Mouse (Mus musculus) monocyte, adult 5-6 weeks (primary cell): Measurements from ENCODE around the gene 1810010D01Rik. TPM values are rescaled to one million over a fixed set of nuclear protein-coding genes. Genes with fewer than 3 reads are reported as not detected.
A peak's percentile ranks its signal among the peaks of the same experiment; 100 is the strongest.

Experiments used
- ATAC-seq: fragments of 153-309, 156-312 bp; replicated peaks from 2 replicates; pipeline ENCODE4 v1.8.0; 2017; ENCODE audit warnings: mild to moderate bottlenecking; ENCODE audit not compliant: low TSS enrichment, insufficient number of reproducible peaks, severe bottlenecking, poor library complexity, low FRiP score
- total RNA-seq: library from RNA; stranded (forward); fragments of 200-1000, 200-491, 200-594 nt; gene quantifications from 3 replicates; pipeline ENCODE4 v1.2.3, GENCODE M21; 2017

Gene 1810010D01Rik
- 1.1 to 3.8 TPM in 2 of 3 replicates, not detected in the other for total RNA-seq

GRCm38 (mm10) chr7:145208006-145208405 is at the start of gene 1810010D01Rik:
1810010D01Rik (minus strand) TSS chr7:145208119.
- no peak for ATAC-seq

GRCm38 (mm10) chr7:145256092-145256491 is 48.2 kb upstream of the 1810010D01Rik start:
- no peak for ATAC-seq

GRCm38 (mm10) chr7:145253986-145254630 is 46.2 kb upstream of the 1810010D01Rik start:
- ATAC-seq, result no peak

GRCm38 (mm10) chr7:145252715-145253476 is 45.0 kb upstream of the 1810010D01Rik start:
- ATAC-seq, result peak; percentile 41; the same call in 1 of the 2 replicates

GRCm38 (mm10) chr7:145250225-145250624 is 42.3 kb upstream of the 1810010D01Rik start:
- ATAC-seq, result no peak

- no peak for ATAC-seq
These were observed 41.0 kb upstream of the 1810010D01Rik start for GRCm38 (mm10) chr7:145248911-145249310.

GRCm38 (mm10) chr7:145242851-145243712 is 35.2 kb upstream of the 1810010D01Rik start:
- peak; percentile 54 for ATAC-seq

- no peak for ATAC-seq
These were observed 34.1 kb upstream of the 1810010D01Rik start for GRCm38 (mm10) chr7:145242028-145242427.

- no peak for ATAC-seq
These were observed 33.0 kb upstream of the 1810010D01Rik start for GRCm38 (mm10) chr7:145240929-145241328.

GRCm38 (mm10) chr7:145239736-145240505 is 32.0 kb upstream of the 1810010D01Rik start:
- ATAC-seq, result no peak

GRCm38 (mm10) chr7:145239145-145239544 is 31.2 kb upstream of the 1810010D01Rik start:
- ATAC-seq, result no peak

GRCm38 (mm10) chr7:145234841-145235790 is 27.2 kb upstream of the 1810010D01Rik start:
- no peak for ATAC-seq

GRCm38 (mm10) chr7:145231659-145232058 is 23.7 kb upstream of the 1810010D01Rik start:
- no peak for ATAC-seq

- no peak for ATAC-seq
These were observed 18.7 kb upstream of the 1810010D01Rik start for GRCm38 (mm10) chr7:145226641-145227040.

- ATAC-seq, result 0 out of 2 replicates have a peak, but pooled peaks have one; percentile 12
These were observed 17.7 kb upstream of the 1810010D01Rik start for GRCm38 (mm10) chr7:145225626-145226025.

- ATAC-seq, result no peak
These were observed 14.1 kb upstream of the 1810010D01Rik start for GRCm38 (mm10) chr7:145221841-145222689.
